Mouse (Mus musculus) embryo, embryonic 10 days (tissue): Measurements from ENCODE around the gene Smad3.

Source experiments
- DNase-seq: peaks from one replicate; pipeline ENCODE4 v3.0.0-alpha.2; 2015; ENCODE audit warnings: low spot score

The Smad3 gene

GRCm38 (mm10) chr9:63699145-63699544 lies 58.6 kb downstream of the Smad3 start:
- no peak for DNase-seq

- no peak for DNase-seq
Measured at GRCm38 (mm10) chr9:63698320-63699045, 59.3 kb downstream of the Smad3 start.

DNA sequence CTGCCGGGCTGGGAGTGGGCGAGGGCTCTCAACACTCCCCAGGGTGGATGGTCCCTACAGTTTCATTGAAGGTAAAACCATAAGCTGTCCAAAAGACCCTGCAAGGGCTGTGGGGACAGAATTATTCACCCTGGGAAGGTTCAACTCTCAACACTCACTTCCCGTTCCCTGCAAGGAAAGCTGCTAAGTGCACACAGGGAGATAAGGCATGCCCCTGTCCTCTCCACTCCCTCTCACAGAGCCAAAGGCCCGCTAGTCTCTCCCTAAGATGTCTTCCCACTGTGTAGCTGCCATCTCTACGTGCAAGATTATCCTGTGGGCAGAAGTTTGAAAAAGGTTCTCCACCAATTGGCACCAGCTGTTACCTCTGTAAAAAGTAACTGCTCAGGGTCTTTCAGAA lies 60.2 kb downstream of the Smad3 start:
- no peak for DNase-seq

GRCm38 (mm10) chr9:63696463-63697105 lies 61.2 kb downstream of the Smad3 start:
- DNase-seq = peak; percentile 73

DNA sequence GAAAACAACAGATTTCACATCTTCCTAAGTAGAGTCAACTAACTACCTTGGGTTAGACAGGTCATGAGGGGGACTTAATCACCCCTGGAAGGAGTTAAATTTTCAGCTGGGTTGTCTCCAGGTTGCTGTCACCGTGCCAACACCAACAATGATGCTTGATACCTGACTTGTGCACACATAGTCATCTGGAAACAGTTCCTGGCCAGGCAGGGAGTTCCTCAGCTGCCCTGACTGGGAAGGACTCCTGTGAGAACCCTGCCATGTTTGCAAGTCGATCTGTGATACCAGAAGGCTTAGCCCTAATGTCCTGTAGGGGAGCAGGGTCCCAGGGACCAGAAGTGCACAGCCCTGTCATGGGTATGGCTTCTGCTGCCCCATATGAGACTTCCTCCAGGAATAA lies 65.8 kb downstream of the Smad3 start:
- DNase-seq = no peak

DNA sequence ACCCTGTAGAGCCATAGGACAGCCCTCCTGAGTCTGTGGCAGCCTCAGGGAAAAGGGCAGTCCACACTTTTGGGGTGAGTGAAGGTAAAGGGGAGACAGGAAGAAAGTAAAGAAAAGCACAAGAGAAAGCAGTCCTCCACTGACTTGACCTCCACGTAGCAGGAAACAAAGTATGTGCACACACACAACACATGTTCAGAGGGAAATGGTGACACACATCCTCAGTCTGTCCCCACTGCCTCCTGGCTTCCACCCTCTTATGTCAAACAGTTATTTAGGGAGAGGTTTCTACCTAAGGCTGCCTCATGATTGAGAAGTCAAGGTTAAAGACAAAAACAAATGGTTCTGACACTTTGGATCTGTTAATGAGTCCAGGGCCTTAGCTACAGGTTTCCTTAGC lies 67.3 kb downstream of the Smad3 start:
- no peak for DNase-seq

GRCm38 (mm10) chr9:63687413-63688015 lies 70.3 kb downstream of the Smad3 start:
- DNase-seq = no peak

DNA sequence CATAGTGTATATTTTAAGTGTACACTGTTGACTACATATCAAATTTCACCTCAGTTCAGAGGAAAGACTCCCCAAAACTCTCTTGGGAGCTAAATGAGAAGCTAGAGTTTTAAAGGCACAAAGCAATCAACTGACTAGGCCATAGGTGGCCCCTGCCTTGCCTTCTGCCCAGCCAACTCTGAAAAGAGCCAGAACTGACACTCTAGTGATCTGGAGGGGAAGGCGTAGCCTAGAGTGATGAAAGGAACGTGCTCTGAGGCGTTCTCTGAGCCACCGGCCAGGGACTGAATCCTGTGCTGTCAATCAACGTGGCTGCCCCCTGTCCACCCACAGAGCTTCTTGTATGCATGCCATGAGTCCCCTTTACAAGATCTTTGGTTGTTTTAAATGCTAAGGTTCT lies 72.4 kb downstream of the Smad3 start:
- DNase-seq = no peak

GRCm38 (mm10) chr9:63684277-63684676 lies 73.5 kb downstream of the Smad3 start:
- no peak for DNase-seq

- no peak for DNase-seq
Measured at GRCm38 (mm10) chr9:63682943-63683342, 74.9 kb downstream of the Smad3 start.

- DNase-seq = no peak
Measured at GRCm38 (mm10) chr9:63682301-63682700, 75.5 kb downstream of the Smad3 start.

DNA sequence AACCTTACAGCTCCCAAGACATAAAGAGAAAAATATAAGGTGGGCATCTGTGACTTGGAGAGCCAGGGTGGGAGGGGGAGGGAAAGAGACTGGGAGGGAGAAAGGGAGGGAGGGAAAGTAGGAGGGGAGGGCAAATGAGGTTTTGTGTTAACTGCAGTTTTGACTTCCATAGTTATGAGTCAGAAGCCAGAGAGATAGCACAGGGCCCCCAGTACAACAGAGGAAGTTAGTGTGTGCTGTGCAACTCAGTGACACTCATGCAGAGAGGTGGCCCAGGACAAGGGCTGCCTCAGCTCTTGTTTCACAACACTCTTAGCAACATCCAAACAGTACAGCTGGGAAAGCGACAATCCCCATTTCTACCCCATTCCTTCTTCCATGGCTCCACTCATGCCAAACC lies 79.7 kb downstream of the Smad3 start:
- DNase-seq = no peak

- DNase-seq = no peak
Measured at GRCm38 (mm10) chr9:63677621-63678020, 80.2 kb downstream of the Smad3 start.

- DNase-seq = no peak
Measured at GRCm38 (mm10) chr9:63674613-63675012, 83.2 kb downstream of the Smad3 start.

DNA sequence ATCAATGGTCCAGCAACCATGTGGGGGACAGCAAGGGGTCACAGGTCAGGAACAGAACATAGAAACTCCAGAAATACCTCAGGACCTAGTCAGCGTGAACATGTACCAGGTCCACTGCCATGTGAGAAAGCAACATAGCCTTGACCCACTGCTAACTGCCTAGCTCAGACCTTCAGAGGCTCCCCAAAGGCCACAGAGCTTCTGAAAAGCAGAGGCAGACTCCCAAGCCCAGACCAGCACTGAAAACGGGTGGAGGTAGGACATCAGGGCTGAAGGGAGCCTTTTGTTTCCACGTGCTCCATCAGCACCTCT lies 84.3 kb downstream of the Smad3 start:
- DNase-seq = no peak

DNA sequence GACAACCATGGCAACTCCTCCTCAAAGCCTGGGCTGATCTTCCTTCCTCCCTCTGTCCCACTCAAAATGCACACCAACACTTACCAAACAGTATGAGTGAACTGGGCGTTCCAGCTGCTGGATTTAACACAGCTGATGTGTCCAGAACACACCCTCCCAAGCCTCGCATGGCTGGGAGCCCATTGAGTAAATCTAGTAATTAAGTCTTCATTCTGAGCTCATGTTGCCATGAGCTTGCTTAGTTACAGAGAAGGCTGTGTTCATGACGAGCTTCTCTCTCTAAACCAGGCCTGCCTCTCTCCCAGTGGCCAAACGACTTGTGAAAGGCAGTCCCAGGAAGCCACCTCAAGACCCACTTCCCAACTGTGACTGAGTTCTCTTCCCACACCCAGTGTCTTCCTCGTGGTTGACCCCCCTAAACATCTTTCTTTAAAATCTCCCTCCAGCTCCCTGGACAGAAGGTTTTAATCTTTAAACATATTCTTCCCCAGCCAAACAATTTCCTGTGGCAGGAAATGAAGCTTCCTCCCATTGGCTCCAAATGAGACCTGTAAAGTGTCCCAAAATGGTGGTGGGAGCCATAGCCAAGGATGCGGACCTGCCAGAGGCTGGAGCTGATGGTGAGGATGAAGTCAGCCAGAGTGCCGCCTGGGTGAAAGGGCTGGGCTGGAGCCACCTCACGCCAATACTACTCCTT lies 84.8 kb downstream of the Smad3 start:
- DNase-seq = no peak

- DNase-seq = no peak
Measured at GRCm38 (mm10) chr9:63669816-63670215, 88.0 kb downstream of the Smad3 start.

GRCm38 (mm10) chr9:63668621-63669020 lies 89.2 kb downstream of the Smad3 start:
- peak; percentile 52 for DNase-seq

DNA sequence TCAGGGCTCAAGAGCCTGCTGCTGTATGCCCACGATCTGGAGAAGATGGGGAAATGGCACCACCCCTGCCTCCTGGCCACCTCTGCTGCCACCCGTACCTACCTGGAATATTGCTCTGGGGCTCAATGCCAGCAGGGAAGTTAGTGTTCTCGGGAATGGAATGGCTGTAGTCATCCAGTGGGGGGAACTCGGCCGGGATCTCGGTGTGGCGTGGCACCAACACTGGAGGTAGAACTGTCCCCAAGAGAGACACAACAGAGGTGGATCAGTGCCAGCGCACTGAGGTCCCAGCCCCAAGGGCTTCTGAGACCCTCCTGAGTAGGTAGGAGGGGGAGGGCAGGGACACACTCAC lies 90.4 kb downstream of the Smad3 start:
- no peak for DNase-seq

- DNase-seq = peak; percentile 24
Measured at GRCm38 (mm10) chr9:63666612-63667372, 91.0 kb downstream of the Smad3 start.

GRCm38 (mm10) chr9:63664792-63665646 lies 92.8 kb downstream of the Smad3 start:
- DNase-seq = peak; percentile 49
